Mouse (Mus musculus) forebrain, embryonic 10.5 days (tissue): ENCODE data around the gene Sh3tc1. TPM values are rescaled to one million over a fixed set of nuclear protein-coding genes. Genes with fewer than 3 reads are reported as not detected.

ENCODE experiments used
- DNase-seq: peaks from one replicate; pipeline ENCODE4 v3.0.0-alpha.2; 2017; ENCODE audit warnings: low spot score; ENCODE audit errors: extremely low spot score
- H3K27ac ChIP-seq: fragments of 300-500 bp; sonication (generic); 2 replicates; pipeline ENCODE4 v1.5.1; 2016; ENCODE audit warnings: mild to moderate bottlenecking
- H3K27me3 ChIP-seq: fragments of 300-500 bp; sonication (generic); 2 replicates; pipeline ENCODE4 v1.6.1; 2016; ENCODE audit warnings: mild to moderate bottlenecking; ENCODE audit not compliant: poor library complexity, severe bottlenecking
- H3K36me3 ChIP-seq: fragments of 300-500 bp; sonication (generic); replicated peaks from 2 replicates; pipeline ENCODE4 v1.6.1; 2016; ENCODE audit warnings: mild to moderate bottlenecking, moderate library complexity
- H3K4me1 ChIP-seq: fragments of 300-500 bp; sonication (generic); 2 replicates; pipeline ENCODE4 v1.6.1; 2016
- H3K4me3 ChIP-seq: fragments of 300-500 bp; sonication (generic); 2 replicates; pipeline ENCODE4 v1.5.1; 2016; ENCODE audit warnings: mild to moderate bottlenecking, moderate library complexity
- H3K9me3 ChIP-seq: fragments of 300-500 bp; sonication (generic); 2 replicates; pipeline ENCODE4 v1.6.1; 2016; ENCODE audit warnings: mild to moderate bottlenecking, moderate library complexity
- WGBS: fragments of 180-500 bp; shearing (Covaris S2); methylation state at CpG from one replicate; pipeline ENCODE4 v1.1.7; 2016; 5-methylcytosine and 5-hydroxymethylcytosine counted together
- polyA plus RNA-seq: library from polyadenylated mRNA; unstranded; fragments of >200 nt; fragmentation: Nextera tagmentation; extraction: Ambion mirVana; gene quantifications from 2 replicates; pipeline ENCODE4 v1.2.1, GENCODE M21; 2016

Gene Sh3tc1
- polyA plus RNA-seq, 1 experiment from 2014 or later = 4.5 TPM

DNA sequence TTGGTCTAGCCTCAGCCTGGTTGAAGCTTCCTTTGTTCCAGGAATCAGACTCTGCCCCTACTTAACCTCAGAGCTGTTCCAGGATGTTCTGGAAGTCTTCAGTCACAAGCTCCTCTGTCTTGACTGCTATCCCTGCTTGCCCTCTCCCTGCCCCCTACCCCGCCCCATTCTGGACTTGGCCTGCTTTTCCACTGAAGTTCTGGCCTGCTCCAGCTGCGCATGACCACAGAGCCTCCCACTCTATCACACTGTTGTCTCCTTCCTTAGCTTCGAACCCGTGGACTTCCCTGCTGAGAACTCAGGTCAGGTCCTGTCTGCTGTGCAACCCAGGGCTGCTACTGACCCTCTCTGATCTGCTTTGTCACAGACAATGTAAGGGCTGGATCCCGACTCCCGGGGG, 26.1 kb upstream of the Sh3tc1 start:
- no peaks in the 10 kb centered on the region for H3K4me1 ChIP-seq
- WGBS = 86% methylated on average over 6 of the region's 6 CpGs
- no peak for DNase-seq
- no peaks in the 10 kb centered on the region for H3K9me3 ChIP-seq
- no peak overlapping the region for H3K4me3 ChIP-seq
- H3K36me3 ChIP-seq = no peaks in the 10 kb centered on the region
- peaks cover 11% of the 10 kb centered on the region for H3K27me3 ChIP-seq
- no peak overlapping the region for H3K27ac ChIP-seq

DNA sequence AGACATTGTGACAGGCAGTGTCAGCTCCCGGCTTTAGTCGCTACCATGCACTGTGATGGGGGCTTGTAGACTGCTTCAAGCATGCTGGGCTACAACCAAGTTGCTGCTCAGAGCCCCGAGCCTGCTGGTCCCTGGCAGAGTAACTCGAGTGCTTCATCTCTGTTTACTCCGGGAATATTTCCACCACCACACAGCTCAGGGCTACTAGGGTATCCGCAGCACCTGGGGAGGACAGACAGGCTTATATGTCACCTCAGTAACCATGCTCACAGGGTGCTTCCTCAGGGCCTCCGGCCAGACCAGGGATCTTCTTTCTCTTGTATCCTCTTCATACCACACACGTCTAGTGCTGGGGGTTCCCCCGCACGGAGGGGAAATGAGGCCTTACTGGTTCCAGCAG, 23.1 kb upstream of the Sh3tc1 start:
- Histone ChIP-seq H3K36me3 (no peaks in the 10 kb centered on the region), H3K27ac (no peak overlapping the region), H3K9me3 (no peaks in the 10 kb centered on the region), H3K4me1 (peaks cover 9% of the 10 kb centered on the region), H3K27me3 (peaks cover 42% of the 10 kb centered on the region), H3K4me3 (no peak overlapping the region)
- WGBS = 81% methylated on average over 10 of the region's 10 CpGs
- no peak for DNase-seq

DNA sequence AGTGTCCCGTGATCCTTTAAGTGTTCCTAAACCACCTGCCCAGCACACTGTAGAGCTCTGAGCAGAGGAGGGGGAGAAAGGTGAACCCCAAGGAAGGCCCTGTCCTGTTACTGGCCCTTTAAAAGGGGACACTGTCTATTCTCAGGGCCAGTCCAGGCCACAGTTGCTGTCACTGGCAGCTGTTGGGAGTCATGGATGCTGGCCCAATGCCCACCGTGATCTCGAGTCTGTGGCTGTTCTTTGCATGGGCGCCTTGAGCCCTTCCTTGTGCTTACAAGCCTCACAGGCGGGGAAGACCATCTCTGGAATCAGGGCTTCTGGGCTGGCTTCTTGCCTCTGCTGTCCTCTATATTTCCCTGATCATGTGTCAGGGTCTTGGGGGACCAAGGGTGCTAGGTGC, 22.6 kb upstream of the Sh3tc1 start:
- Histone ChIP-seq H3K36me3 (no peaks in the 10 kb centered on the region), H3K4me1 (peaks cover 14% of the 10 kb centered on the region), H3K9me3 (no peaks in the 10 kb centered on the region), H3K27ac (no peak overlapping the region), H3K4me3 (no peak overlapping the region), H3K27me3 (peaks cover 44% of the 10 kb centered on the region)
- DNase-seq = no peak
- WGBS = 82% methylated on average over 5 of the region's 5 CpGs

DNA sequence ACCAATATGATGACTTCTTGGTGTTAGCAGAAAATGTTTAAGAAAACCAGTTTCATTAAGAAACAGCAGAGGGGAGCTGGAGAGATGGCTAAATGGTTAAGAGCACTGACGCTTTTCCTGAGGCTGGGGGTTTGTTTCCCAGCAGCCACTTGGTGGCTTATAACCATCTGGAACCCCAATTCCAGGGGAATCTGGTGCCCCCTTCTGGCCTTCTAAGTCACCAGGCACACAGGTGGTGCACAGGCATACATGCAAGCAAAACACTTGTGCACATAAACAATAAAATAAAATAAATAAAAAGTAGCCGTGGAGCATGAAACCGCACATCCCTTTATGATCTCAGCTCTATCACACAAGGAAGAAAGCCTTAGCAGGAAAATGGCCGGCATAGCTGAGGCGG, 21.5 kb upstream of the Sh3tc1 start:
- peaks cover 52% of the 10 kb centered on the region for H3K27me3 ChIP-seq

DNA sequence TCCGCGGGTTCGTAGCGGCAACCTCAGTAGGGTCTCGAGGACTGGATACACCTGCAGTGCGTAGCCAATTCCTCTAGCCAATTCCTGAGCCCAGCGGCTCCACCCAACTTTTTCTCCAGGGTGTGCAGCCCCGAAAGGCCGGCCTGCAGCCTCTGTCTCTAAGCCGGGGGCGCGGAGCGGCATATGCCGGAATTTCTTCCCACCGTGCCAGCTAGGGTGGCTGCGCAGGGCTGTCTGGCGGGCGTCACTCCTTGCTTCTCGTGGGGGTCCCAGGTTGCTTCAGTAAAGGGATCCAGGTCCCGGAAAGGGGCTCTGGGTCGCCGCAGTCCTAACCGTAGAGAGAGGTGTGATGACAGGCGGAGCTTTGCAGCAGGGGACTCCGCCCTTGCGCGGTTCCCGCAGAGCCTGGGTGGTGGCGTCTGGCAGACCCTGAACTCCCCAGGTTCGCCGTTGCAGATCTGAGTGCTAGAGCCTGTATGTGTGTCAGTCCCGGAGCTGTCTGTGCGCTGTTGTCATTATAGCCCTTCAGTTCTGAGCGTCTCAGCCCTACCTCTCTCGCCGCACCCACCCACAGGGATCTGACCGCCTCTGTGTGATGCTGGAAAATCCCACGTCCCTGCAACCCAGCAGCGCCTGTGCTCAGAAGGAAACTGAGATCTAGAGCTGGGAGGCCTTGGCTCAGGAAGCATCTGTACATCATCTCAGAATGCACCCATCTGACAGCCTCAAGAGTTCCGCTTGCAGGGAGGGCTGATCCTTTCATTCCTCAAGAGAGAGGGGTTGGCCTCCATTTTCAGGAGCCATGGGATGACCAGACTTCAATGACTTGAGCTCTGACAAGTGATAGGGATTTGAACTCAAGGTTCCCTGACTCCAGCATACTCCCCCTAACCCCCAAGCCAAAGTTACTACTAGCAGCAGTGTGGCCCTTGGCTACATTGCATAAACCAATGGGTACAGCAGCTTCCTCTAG, 18.6 kb upstream of the Sh3tc1 start:
- Histone ChIP-seq H3K27me3 (peaks cover 60% of the 10 kb centered on the region), H3K4me3 (peak overlapping the region; percentile 65), H3K4me1 (peaks cover 29% of the 10 kb centered on the region), H3K36me3 (no peaks in the 10 kb centered on the region), H3K9me3 (no peaks in the 10 kb centered on the region), H3K27ac (no peak overlapping the region)
- WGBS = 3% methylated on average over 40 of the region's 40 CpGs
- no peak for DNase-seq

More for the DNA sequence above, 21.5 kb upstream of the Sh3tc1 start:
- Histone ChIP-seq H3K27ac (no peak overlapping the region), H3K9me3 (no peaks in the 10 kb centered on the region), H3K4me3 (no peak overlapping the region), H3K4me1 (peaks cover 24% of the 10 kb centered on the region), H3K36me3 (no peaks in the 10 kb centered on the region)
- 81% methylated on average over 5 of the region's 5 CpGs for WGBS
- no peak for DNase-seq

DNA sequence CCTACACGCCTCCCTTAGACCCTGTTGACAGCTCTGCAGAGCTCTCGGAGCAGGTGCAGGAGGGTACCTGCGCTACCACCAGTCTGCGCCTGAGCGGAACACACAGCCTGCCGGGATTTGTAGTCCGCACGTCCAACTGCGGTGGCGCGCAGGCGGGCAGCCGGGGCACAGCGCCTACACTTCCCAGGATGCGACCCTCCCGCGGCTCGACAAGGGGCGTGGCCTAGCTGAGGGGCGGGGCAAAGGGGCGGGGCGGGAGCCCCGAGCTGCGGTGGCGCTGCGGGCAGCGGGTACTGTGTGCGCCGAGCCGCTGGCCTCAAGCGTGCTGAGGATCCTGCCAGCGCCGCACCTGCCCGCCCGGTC, 17.8 kb upstream of the Sh3tc1 start, which contains the start of gene Ablim2:
TSS of gene Ablim2 (plus strand) at position 242 of the 363 bp plus-strand sequence.
- Histone ChIP-seq H3K36me3 (no peaks in the 10 kb centered on the region), H3K27me3 (peaks cover 57% of the 10 kb centered on the region), H3K4me1 (peaks cover 29% of the 10 kb centered on the region), H3K27ac (no peak within 1 kb of the TSS), H3K4me3 (peak within 1 kb of the TSS; percentile 65), H3K9me3 (no peaks in the 10 kb centered on the region)
- DNase-seq = peak; percentile 94
- 1% methylated on average over 35 of the region's 35 CpGs for WGBS

DNA sequence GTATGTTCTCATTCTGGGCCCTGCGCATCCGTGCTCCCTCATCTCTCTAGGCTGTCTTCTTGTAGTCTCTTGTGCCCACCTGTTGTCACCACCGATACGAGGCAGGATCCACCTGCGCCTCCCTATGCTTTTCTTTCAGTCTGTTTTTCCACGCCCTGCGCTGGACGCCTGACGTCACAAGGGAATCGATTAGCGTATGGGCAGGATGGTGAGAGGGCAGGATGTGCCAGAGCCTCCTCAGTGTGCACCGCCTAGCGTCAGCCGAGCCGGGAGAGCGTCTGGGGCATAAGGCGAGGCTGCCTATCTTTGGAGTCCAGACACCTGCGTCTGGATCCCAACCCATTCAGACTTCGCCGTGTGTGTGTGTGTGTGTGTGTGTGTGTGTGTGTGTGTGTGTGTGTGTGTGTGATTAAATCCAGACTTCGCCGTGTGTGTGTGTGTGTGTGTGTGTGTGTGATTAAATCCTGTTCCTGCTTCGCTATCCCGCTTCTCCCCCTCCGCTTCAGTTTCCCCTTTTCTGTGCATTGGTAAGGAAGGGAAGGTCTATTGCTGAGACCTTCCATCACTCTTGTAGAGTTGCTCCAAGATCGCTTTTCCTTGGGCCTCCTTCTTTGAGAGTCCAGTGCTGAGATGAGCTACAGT, 17.3 kb upstream of the Sh3tc1 start:
- H3K36me3 ChIP-seq = no peaks in the 10 kb centered on the region
- H3K27me3 ChIP-seq = peaks cover 53% of the 10 kb centered on the region
- 7% methylated on average over 26 of the region's 26 CpGs for WGBS
- no peak for DNase-seq
- no peaks in the 10 kb centered on the region for H3K9me3 ChIP-seq
- H3K4me3 ChIP-seq = peak overlapping the region; percentile 65
- H3K4me1 ChIP-seq = peaks cover 29% of the 10 kb centered on the region
- no peak overlapping the region for H3K27ac ChIP-seq

DNA sequence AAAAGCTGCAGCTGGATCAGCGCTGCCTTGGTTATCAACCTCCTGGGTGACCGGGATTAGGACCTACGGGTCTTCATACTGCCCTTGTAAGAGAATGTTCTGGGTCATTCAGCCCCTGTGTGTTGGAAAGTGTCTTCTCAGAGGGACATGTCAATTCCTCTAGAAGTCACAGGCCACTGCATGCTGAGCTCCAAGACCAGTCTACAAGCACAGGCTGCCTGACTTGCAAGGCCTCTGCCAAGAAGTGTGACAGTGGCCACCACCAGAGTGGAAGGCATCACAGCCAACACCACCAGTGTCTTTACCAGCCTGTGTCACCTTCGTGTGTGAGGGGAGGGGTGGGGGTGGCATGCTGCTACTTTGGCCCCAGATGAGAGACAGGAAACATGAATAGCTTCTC, 16.2 kb upstream of the Sh3tc1 start:
- Histone ChIP-seq H3K27me3 (peaks cover 51% of the 10 kb centered on the region), H3K36me3 (no peaks in the 10 kb centered on the region), H3K9me3 (no peaks in the 10 kb centered on the region), H3K27ac (no peak overlapping the region), H3K4me3 (no peak overlapping the region), H3K4me1 (peaks cover 29% of the 10 kb centered on the region)
- WGBS = 82% methylated on average over 4 of the region's 4 CpGs
- DNase-seq = no peak

DNA sequence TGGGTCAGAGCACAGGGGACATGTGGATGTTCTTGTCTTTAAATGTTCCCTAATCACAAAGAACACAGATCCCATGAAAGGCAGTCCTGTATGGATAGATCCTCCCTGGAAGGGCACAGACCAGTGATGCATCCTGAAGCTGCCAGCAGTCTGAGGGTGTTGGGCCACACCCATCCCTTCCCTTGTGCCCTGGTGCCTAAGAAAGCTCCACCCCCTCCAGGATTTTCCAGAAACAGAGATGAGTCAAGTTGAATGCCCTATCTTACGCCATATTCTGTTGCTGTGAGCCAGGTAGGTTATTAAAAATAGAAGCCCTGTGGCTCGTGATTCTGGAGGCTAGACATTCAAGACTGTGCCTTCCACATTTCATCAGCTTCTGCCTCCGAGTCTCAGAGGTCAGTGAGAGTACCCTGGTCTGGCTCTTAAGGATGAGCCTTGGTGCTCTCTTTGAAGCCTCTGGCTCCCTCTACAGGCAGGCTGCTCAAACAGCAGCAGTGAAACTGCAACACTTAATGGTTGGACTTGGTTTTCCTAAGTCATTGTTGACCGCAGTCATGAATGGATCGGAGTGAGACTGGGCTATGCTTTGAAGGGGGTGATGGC, 15.4 kb upstream of the Sh3tc1 start:
- Histone ChIP-seq H3K4me3 (no peak overlapping the region), H3K9me3 (no peaks in the 10 kb centered on the region), H3K27me3 (peaks cover 43% of the 10 kb centered on the region), H3K4me1 (peaks cover 29% of the 10 kb centered on the region), H3K36me3 (no peaks in the 10 kb centered on the region), H3K27ac (no peak overlapping the region)
- DNase-seq = peak; percentile 34
- 28% methylated on average over 5 of the region's 5 CpGs for whole genome bisulfite sequencing

DNA sequence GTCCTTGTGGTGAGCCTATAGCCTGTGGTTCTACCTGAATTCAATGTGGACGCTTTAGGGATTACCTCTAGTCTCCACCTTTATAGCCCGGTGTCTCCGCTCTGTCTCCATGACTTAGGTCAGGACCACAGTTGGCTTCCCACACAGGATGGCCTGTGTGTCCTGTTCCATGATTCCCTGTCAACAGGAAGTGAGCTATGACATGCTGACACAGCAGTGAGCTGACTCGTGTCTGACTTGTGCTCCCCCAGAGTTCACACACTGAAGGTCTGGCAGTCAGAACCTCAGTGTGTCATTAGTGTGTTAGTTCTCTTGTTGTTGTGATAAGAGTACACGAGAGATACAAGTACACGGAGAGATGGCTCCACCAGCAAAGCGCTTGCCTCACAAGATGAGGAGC, 11.2 kb upstream of the Sh3tc1 start:
- H3K4me1 ChIP-seq = peaks cover 5% of the 10 kb centered on the region; the same call in 1 of the 2 replicates
- no peak for DNase-seq
- no peaks in the 10 kb centered on the region for H3K36me3 ChIP-seq
- H3K4me3 ChIP-seq = no peak overlapping the region
- WGBS = 85% methylated on average over 7 of the region's 7 CpGs
- H3K27ac ChIP-seq = no peak overlapping the region
- peaks cover 5% of the 10 kb centered on the region for H3K27me3 ChIP-seq
- H3K9me3 ChIP-seq = no peaks in the 10 kb centered on the region

DNA sequence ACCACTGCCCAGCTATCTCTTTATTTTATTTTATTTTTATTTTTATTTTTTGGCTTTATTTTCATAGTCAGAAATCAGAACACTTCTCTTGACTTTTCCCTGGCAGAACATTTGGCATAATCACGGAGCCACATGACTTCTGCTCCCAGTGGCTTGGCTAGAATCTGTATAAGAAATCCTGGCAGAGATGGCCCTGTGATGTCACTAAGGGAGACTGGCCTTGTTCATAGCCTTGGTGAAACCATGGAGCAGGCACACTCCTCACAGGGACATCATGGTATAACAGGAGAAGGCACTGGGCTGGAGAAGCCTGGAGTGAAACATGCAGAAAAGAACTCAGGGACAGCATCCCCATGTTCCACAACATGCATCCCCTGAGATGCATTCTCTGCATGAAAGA, 10.2 kb upstream of the Sh3tc1 start:
- Histone ChIP-seq H3K4me3 (no peak overlapping the region), H3K4me1 (0 out of 2 replicates have a peak, but pooled peaks cover under 1% of the 10 kb centered on the region), H3K27ac (no peak overlapping the region), H3K36me3 (no peaks in the 10 kb centered on the region), H3K27me3 (no peaks in the 10 kb centered on the region; the same call in 1 of the 2 replicates), H3K9me3 (no peaks in the 10 kb centered on the region)
- 81% methylated on average over 1 of the region's 1 CpGs for WGBS
- DNase-seq = no peak

DNA sequence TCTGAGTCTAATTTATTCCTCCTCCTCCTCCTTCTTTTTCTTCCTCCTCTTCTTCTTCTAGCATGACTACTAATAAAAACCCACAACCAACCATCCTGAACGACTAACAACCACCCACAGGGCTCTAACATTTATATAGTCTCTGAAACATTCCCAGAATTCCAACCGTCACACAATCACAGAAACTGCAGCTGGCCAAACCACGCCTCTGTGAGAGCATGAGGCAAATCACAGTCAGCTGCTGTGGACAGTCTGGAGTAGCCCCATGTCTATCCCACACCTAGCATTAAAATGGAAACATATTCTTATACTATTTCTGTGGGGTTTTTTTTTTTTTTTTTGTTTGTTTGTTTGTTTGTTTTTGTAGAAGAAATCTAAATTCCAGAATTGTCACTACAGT, 9.6 kb upstream of the Sh3tc1 start:
- Histone ChIP-seq H3K9me3 (no peaks in the 10 kb centered on the region), H3K27ac (no peak overlapping the region), H3K36me3 (no peaks in the 10 kb centered on the region), H3K4me1 (no peaks in the 10 kb centered on the region), H3K4me3 (no peak overlapping the region), H3K27me3 (no peaks in the 10 kb centered on the region; the same call in 1 of the 2 replicates)
- 72% methylated on average over 3 of the region's 3 CpGs for WGBS
- no peak for DNase-seq

DNA sequence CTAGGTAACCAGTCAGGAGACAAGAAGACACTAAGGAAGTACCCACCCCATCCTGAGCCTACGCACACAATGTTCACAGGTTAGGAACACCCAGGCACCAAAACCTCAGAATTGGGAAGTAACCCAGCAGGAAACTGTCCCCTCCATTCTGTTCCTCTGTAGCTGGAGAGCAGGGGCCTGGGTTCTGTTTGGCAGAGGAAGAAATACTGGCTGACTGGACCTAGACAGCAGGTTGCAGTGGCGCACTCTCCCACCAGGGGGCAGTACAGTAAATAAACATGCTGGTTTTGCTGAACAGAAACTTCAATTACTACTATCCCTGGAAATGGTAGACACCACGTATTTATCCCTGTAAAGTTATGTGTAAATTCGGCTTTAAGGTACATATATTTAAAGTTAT, 7.1 kb upstream of the Sh3tc1 start:
- DNase-seq = peak; percentile 59
- Histone ChIP-seq H3K9me3 (no peaks in the 10 kb centered on the region), H3K27me3 (peaks cover under 1% of the 10 kb centered on the region; the same call in 1 of the 2 replicates), H3K27ac (no peak overlapping the region), H3K4me1 (no peaks in the 10 kb centered on the region), H3K36me3 (no peaks in the 10 kb centered on the region), H3K4me3 (no peak overlapping the region)
- 29% methylated on average over 4 of the region's 4 CpGs for WGBS
